Mouse (Mus musculus): ENCODE results near the gene Serpina3n. TPM values are rescaled to one million over a fixed set of nuclear protein-coding genes. Genes with fewer than 3 reads are reported as not detected.
"Not testable (repeated sequence)": the region's sequence is repeated elsewhere in the genome, so short reads cannot be mapped to it uniquely, and the experiment has no call there.

The Serpina3n gene
- total and polyA plus RNA-seq, 3 experiments = not detected

DNA sequence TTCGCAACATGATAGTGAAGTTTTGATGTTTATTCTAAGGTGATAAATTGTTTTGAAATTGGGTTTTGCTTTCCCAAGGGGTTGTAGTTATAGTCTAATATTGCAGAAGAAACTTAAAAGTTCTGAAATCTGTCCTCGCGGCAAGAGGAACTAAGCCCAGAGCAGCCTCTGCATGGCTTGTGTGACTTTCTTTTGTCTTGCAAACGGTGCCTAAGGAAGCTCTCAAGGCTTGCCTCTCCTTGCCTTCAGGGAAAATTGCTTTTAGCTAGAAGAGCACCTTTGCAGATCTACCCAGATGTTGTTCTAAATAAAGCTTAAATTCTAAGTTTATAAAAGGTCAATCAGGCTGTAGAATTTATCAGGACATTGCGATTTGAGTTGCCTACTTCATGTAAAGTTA, 27.7 kb upstream of the Serpina3n start:
- dilution Hi-C loops (cut with MboI; ENCODE audit: extremely low pct_ligation_motif_present, extremely low pct_unique_long_range_greater_than_20kb, low sequenced_read_pairs); DNase-seq (ENCODE audit: extremely low read depth); H3K4me3 ChIP-seq (replicated peaks in 1 of 3; ENCODE audit: low read depth in 2 of 3, low read length in 2 of 3, poor library complexity in 1 of 3); H3K27ac ChIP-seq (ENCODE audit: insufficient read depth, low read depth); H3K36me3 ChIP-seq (replicated peaks in 1 of 2; ENCODE audit: control insufficient read depth in 1 of 2, insufficient read depth in 1 of 2, low read length in 1 of 2); H3K27me3 ChIP-seq (replicated peaks); H3K9ac ChIP-seq (ENCODE audit: insufficient read depth, low read depth); H3K9me3 ChIP-seq (replicated peaks; ENCODE audit: low read length); H3K79me2 ChIP-seq (replicated peaks; ENCODE audit: control insufficient read depth, extremely low read depth, insufficient read depth, poor library complexity, severe bottlenecking); in situ Hi-C loops (cut with MboI; ENCODE audit: low pct_ligation_motif_present, low pct_unique_long_range_greater_than_20kb, low sequenced_read_pairs); H3K4me2 ChIP-seq (ENCODE audit: insufficient read depth, low read depth, poor library complexity, severe bottlenecking); H3K4me1 ChIP-seq (ENCODE audit: control insufficient read depth in 1 of 2, insufficient read depth in 2 of 2): not testable (repeated sequence)

DNA sequence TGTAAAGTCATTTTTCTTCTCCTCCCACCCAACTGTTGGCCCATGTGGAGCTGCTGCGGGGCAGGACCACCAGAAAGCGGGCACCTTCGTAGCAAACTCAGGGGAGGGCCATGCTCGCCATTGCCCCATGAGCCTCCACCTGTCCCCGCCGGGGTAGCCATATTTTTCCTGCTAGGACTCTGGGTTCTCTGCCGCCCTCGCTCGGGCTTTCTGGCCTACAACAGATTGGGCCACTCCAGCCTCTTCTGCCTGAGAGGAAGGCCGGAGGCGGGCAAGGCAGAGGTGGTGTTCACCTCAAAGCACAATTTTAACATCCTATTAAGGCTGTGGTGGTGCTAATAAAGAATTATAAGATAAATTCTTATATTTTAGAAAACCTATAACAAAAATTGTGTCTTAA, 26.7 kb upstream of the Serpina3n start:
- H3K36me3 ChIP-seq (replicated peaks in 1 of 2; ENCODE audit: control insufficient read depth in 1 of 2, insufficient read depth in 1 of 2, low read length in 1 of 2) = no peaks in the 10 kb centered on the region
- peaks cover 4% of the 10 kb centered on the region for H3K27me3 ChIP-seq (replicated peaks)
- no peak overlapping the region for H3K4me3 ChIP-seq (replicated peaks in 1 of 3; ENCODE audit: low read depth in 2 of 3, low read length in 2 of 3, poor library complexity in 1 of 3)
- no peaks in the 10 kb centered on the region for H3K9me3 ChIP-seq (replicated peaks; ENCODE audit: low read length)
- no peak overlapping the region for H3K4me2 ChIP-seq (ENCODE audit: insufficient read depth, low read depth, poor library complexity, severe bottlenecking)
- no peaks in the 10 kb centered on the region for H3K79me2 ChIP-seq (replicated peaks; ENCODE audit: control insufficient read depth, extremely low read depth, insufficient read depth, poor library complexity, severe bottlenecking)
- DNase-seq (ENCODE audit: extremely low read depth) = no peak
- no peak overlapping the region for H3K9ac ChIP-seq (ENCODE audit: insufficient read depth, low read depth)
- TF ChIP-seq NRF1 (IDR thresholded peaks at IDR 0.05; ENCODE audit: low read depth, low read length) (no peak), SMC3 (IDR thresholded peaks at IDR 0.05; ENCODE audit: low read depth, low read length) (no peak), CHD2 (IDR thresholded peaks at IDR 0.05; ENCODE audit: low read length) (no peak), ZKSCAN1 (IDR thresholded peaks at IDR 0.05; ENCODE audit: borderline replicate concordance, low read depth, low read length) (no peak), MEF2A (IDR thresholded peaks at IDR 0.05; ENCODE audit: borderline replicate concordance, low read depth, low read length) (no peak), UBTF (IDR thresholded peaks at IDR 0.05; ENCODE audit: low read depth, low read length) (no peak), RAD21 (IDR thresholded peaks at IDR 0.05; ENCODE audit: low read depth, low read length) (no peak), RCOR1 (conservative IDR thresholded peaks at IDR 0.05; ENCODE audit: low read depth, low read length) (no peak), ETS1 (conservative IDR thresholded peaks at IDR 0.05; ENCODE audit: low read depth, low read length) (no peak), GABPA (IDR thresholded peaks at IDR 0.05; ENCODE audit: insufficient replicate concordance, low read depth, low read length) (no peak), CHD1 (IDR thresholded peaks at IDR 0.05; ENCODE audit: low read depth, low read length) (no peak), PAX5 (IDR thresholded peaks at IDR 0.05; ENCODE audit: low read length) (no peak), ZMIZ1 (IDR thresholded peaks at IDR 0.05; ENCODE audit: low read depth, low read length) (no peak), TCF12 (IDR thresholded peaks at IDR 0.05; ENCODE audit: low read depth, low read length) (no peak), BHLHE40 (IDR thresholded peaks at IDR 0.05; ENCODE audit: low read depth, low read length) (no peak)
- H3K4me1 ChIP-seq (ENCODE audit: control insufficient read depth in 1 of 2, insufficient read depth in 2 of 2) = no peaks in the 10 kb centered on the region
- no peak overlapping the region for H3K27ac ChIP-seq (ENCODE audit: insufficient read depth, low read depth)
- in situ Hi-C loops (cut with MboI; ENCODE audit: low pct_ligation_motif_present, low pct_unique_long_range_greater_than_20kb, low sequenced_read_pairs) (no loop called here), dilution Hi-C loops (cut with MboI; ENCODE audit: extremely low pct_ligation_motif_present, extremely low pct_unique_long_range_greater_than_20kb, low sequenced_read_pairs) (no loop called here)

DNA sequence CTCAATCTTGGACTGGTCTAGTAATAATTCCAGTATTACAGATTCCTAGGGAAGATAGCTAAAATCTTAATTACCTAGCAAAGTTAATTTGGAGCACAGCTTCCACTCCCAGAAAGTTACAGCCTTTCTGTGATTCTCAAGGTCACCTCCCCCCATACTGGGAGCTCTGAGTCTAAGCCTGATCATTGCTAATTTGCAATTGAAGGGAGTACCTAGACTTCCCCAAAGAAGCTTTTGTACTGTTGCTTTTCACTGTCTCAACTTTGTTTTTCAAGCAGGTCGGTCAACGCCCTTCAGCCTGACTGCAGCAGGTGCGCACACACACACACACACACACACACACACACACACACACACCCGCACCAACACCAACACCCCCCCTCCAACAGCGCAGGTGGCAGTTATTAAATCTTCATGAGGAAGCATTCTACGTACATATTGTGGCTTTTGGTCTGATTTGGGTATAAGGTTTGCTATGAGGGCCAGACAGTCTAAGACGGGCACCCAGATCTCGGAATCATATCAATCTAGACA, 25.4 kb upstream of the Serpina3n start:
- DNase-seq (ENCODE audit: extremely low read depth); H3K4me3 ChIP-seq (replicated peaks in 1 of 3; ENCODE audit: low read depth in 2 of 3, low read length in 2 of 3, poor library complexity in 1 of 3); H3K27ac ChIP-seq (ENCODE audit: insufficient read depth, low read depth); H3K4me1 ChIP-seq (ENCODE audit: control insufficient read depth in 1 of 2, insufficient read depth in 2 of 2); dilution Hi-C loops (cut with MboI; ENCODE audit: extremely low pct_ligation_motif_present, extremely low pct_unique_long_range_greater_than_20kb, low sequenced_read_pairs); H3K27me3 ChIP-seq (replicated peaks); H3K4me2 ChIP-seq (ENCODE audit: insufficient read depth, low read depth, poor library complexity, severe bottlenecking); in situ Hi-C loops (cut with MboI; ENCODE audit: low pct_ligation_motif_present, low pct_unique_long_range_greater_than_20kb, low sequenced_read_pairs); H3K9me3 ChIP-seq (replicated peaks; ENCODE audit: low read length); H3K9ac ChIP-seq (ENCODE audit: insufficient read depth, low read depth); H3K36me3 ChIP-seq (replicated peaks in 1 of 2; ENCODE audit: control insufficient read depth in 1 of 2, insufficient read depth in 1 of 2, low read length in 1 of 2); H3K79me2 ChIP-seq (replicated peaks; ENCODE audit: control insufficient read depth, extremely low read depth, insufficient read depth, poor library complexity, severe bottlenecking): not testable (repeated sequence)

DNA sequence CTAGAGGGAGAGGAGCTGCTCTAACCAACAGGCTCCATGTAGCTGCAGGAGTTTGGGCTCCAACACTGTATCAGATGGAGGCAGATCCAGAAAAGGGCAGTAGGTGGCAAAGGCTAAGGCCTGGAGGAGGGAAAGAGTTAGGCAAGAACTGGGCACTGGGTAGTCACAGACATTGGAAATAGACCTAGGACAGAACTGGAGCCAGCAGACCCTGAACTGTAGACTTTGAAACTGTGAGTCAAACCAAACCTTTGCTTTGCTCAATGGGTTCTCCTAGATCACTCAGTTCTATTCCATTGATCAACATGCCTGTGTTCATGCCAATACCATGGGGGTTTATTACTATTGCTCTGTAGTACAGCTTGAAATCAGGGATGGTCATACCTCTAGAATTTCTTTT, 20.5 kb upstream of the Serpina3n start:
- in situ Hi-C loops (cut with MboI; ENCODE audit: low pct_ligation_motif_present, low pct_unique_long_range_greater_than_20kb, low sequenced_read_pairs); dilution Hi-C loops (cut with MboI; ENCODE audit: extremely low pct_ligation_motif_present, extremely low pct_unique_long_range_greater_than_20kb, low sequenced_read_pairs): not testable (repeated sequence)

More for the DNA sequence above, 20.5 kb upstream of the Serpina3n start:
- not testable (repeated sequence) for H3K4me3 ChIP-seq (replicated peaks in 1 of 3; ENCODE audit: low read depth in 2 of 3, low read length in 2 of 3, poor library complexity in 1 of 3); DNase-seq (ENCODE audit: extremely low read depth); H3K9ac ChIP-seq (ENCODE audit: insufficient read depth, low read depth); H3K27ac ChIP-seq (ENCODE audit: insufficient read depth, low read depth); H3K79me2 ChIP-seq (replicated peaks; ENCODE audit: control insufficient read depth, extremely low read depth, insufficient read depth, poor library complexity, severe bottlenecking); H3K36me3 ChIP-seq (replicated peaks in 1 of 2; ENCODE audit: control insufficient read depth in 1 of 2, insufficient read depth in 1 of 2, low read length in 1 of 2); H3K4me1 ChIP-seq (ENCODE audit: control insufficient read depth in 1 of 2, insufficient read depth in 2 of 2); H3K4me2 ChIP-seq (ENCODE audit: insufficient read depth, low read depth, poor library complexity, severe bottlenecking); H3K9me3 ChIP-seq (replicated peaks; ENCODE audit: low read length)
- H3K27me3 ChIP-seq (replicated peaks) = peaks cover 35% of the 10 kb centered on the region
